Mouse (Mus musculus): ENCODE measurements around the gene Gm21936. TPM values are rescaled to one million over a fixed set of nuclear protein-coding genes. Genes with fewer than 3 reads are reported as not detected.

The Gm21936 gene
- not detected in 2 replicates for polyA plus RNA-seq (2012; ENCODE audit: low replicate concordance)

DNA sequence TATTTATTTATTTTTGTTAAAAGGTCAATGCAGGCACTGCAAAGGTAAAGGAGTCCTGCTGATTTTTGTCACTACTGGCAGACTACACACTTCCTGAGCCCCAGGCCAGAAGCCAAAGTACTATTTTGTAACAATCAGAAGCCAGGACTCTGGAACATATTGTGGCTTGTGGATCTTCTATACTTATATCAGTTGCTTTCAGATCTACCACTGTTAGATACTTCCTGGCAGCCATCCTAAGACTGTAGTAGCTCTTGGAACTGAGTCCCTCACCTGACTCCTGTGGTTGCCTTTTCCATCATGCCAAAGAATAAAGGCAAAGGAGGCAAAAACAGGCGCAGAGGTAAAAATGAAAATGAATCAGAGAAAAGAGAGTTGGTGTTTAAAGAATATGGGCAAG lies at the start of gene Gm21936:
Gm21936 (plus strand) TSS at position 301 of the 400 bp plus-strand sequence.

GRCm38 (mm10) chr12:87775655-87776054 lies 19.7 kb upstream of the Gm21936 start, which contains the start of gene Gm21319:
TSS of gene Gm21319 (minus strand) at chr12:87775755.

GRCm38 (mm10) chr12:87816277-87816676 lies 21.0 kb downstream of the Gm21936 start, which contains the start of gene BB287469:
TSS of gene BB287469 (plus strand) at chr12:87816577.

GRCm38 (mm10) chr12:87842239-87842638 lies 46.9 kb downstream of the Gm21936 start, which contains the start of gene Gm2001:
TSS of gene Gm2001 (minus strand) at chr12:87842339.

Other genes starting within 250 kb of the Gm21936 start
- gene Oog1, start 192.8 kb upstream of the Gm21936 start, polyA plus RNA-seq (2012; ENCODE audit: low replicate concordance): not detected in 2 replicates
- not detected in 2 replicates for gene Gm4027, start 176.6 kb upstream of the Gm21936 start, polyA plus RNA-seq (2012; ENCODE audit: low replicate concordance)
- not detected in 2 replicates for gene Gm16381, start 150.9 kb upstream of the Gm21936 start, polyA plus RNA-seq (2012; ENCODE audit: low replicate concordance)
- not detected in 2 replicates for gene Gm21319, start 19.8 kb upstream of the Gm21936 start, polyA plus RNA-seq (2012; ENCODE audit: low replicate concordance)
- gene BB287469, start 21.1 kb downstream of the Gm21936 start, polyA plus RNA-seq (2012; ENCODE audit: low replicate concordance): not detected in 2 replicates
- gene Gm2001, start 46.8 kb downstream of the Gm21936 start, polyA plus RNA-seq (2012; ENCODE audit: low replicate concordance): not detected in 2 replicates
- gene Gm2016, start 78.6 kb downstream of the Gm21936 start, polyA plus RNA-seq (2012; ENCODE audit: low replicate concordance): not detected in 2 replicates
- gene Gm2022, start 99.9 kb downstream of the Gm21936 start, polyA plus RNA-seq (2012; ENCODE audit: low replicate concordance): not detected in 2 replicates
- gene Gm2035, start 124.3 kb downstream of the Gm21936 start, polyA plus RNA-seq (2012; ENCODE audit: low replicate concordance): not detected in 2 replicates
- not detected in 2 replicates for gene Gm2042, start 158.6 kb downstream of the Gm21936 start, polyA plus RNA-seq (2012; ENCODE audit: low replicate concordance)
- not detected in 2 replicates for gene Gm2075, start 216.3 kb downstream of the Gm21936 start, polyA plus RNA-seq (2012; ENCODE audit: low replicate concordance)
- gene Gm6803, start 223.3 kb downstream of the Gm21936 start, polyA plus RNA-seq (2012; ENCODE audit: low replicate concordance): not detected in 2 replicates
- not detected in 2 replicates for gene Gm2056, start 231.5 kb downstream of the Gm21936 start, polyA plus RNA-seq (2012; ENCODE audit: low replicate concordance)

Data from leukemia stem cell, adult 10-12 weeks (primary cell).